Mouse (Mus musculus) neural tube, embryonic 13.5 days (tissue): ENCODE results near the gene Lix1l. TPM values are rescaled to one million over a fixed set of nuclear protein-coding genes. Genes with fewer than 3 reads are reported as not detected.

ENCODE experiments used
- ATAC-seq: fragments of 200-750 bp; cut with Nextera tagmentation; 2 replicates; pipeline ENCODE4 v1.8.0; 2017; ENCODE audit warnings: low read depth, mild to moderate bottlenecking, moderate TSS enrichment, moderate library complexity
- H3K27ac ChIP-seq: fragments of 300-500 bp; sonication (generic); replicated peaks from 2 replicates; pipeline ENCODE4 v1.5.1; 2015; ENCODE audit warnings: moderate library complexity, mild to moderate bottlenecking, inconsistent platforms
- H3K27me3 ChIP-seq: fragments of 300-500 bp; sonication (generic); 2 replicates; pipeline ENCODE4 v1.6.1; 2015; ENCODE audit warnings: mild to moderate bottlenecking, inconsistent platforms
- H3K36me3 ChIP-seq: fragments of 300-500 bp; sonication (generic); 2 replicates; pipeline ENCODE4 v1.6.1; 2015; ENCODE audit warnings: mild to moderate bottlenecking, inconsistent platforms
- H3K4me1 ChIP-seq: fragments of 300-500 bp; sonication (generic); replicated peaks from 2 replicates; pipeline ENCODE4 v1.6.1; 2015; ENCODE audit warnings: inconsistent platforms
- H3K4me2 ChIP-seq: fragments of 300-500 bp; sonication (generic); 2 replicates; pipeline ENCODE4 v1.6.1; 2015; ENCODE audit warnings: inconsistent platforms, mild to moderate bottlenecking, moderate library complexity
- H3K4me3 ChIP-seq: fragments of 300-500 bp; sonication (generic); 2 replicates; pipeline ENCODE4 v1.5.1; 2015; ENCODE audit warnings: mild to moderate bottlenecking, inconsistent platforms
- H3K9ac ChIP-seq: fragments of 300-500 bp; sonication (generic); 2 replicates; pipeline ENCODE4 v1.6.1; 2015; ENCODE audit warnings: moderate library complexity, mild to moderate bottlenecking, inconsistent platforms
- H3K9me3 ChIP-seq: fragments of 300-500 bp; sonication (generic); 2 replicates; pipeline ENCODE4 v1.6.1; 2016; ENCODE audit warnings: inconsistent platforms
- whole genome bisulfite sequencing: fragments of 180-500 bp; shearing (Covaris S2); methylation state at CpG from one replicate; pipeline ENCODE4 v1.1.7; 2015; 5-methylcytosine and 5-hydroxymethylcytosine counted together
- polyA plus RNA-seq: library from polyadenylated mRNA; unstranded; fragments of >200 nt; fragmentation: Nextera tagmentation; extraction: Ambion mirVana; gene quantifications from 2 replicates; pipeline ENCODE4 v1.2.1, GENCODE M21; 2015

Gene Lix1l
- polyA plus RNA-seq, 1 experiment from 2014 or later, result 7.6 TPM

DNA sequence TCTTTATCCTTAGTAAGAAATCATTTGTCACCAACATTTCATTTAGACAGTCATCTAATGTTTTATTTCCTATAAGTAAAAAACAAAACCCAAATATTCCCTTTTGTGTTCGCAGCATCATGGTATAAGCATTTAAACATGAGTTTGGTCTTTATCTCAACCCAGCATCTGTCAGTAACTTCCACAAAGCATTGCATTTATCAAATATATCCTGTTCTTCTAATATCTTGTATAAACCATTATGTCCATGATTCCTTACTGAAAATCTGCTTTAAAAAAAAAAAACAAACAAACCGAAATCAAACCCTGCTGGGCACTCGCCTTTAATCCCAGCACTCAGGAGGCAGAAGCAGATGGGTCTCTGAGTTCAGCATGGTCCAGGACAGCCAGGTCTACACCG is 5.7 kb downstream of the Lix1l start:
- Histone ChIP-seq H3K9me3 (no peaks in the 10 kb centered on the region), H3K4me2 (no peak overlapping the region), H3K27ac (no peak overlapping the region), H3K4me1 (peaks cover 48% of the 10 kb centered on the region), H3K9ac (no peak overlapping the region), H3K36me3 (peaks cover 9% of the 10 kb centered on the region), H3K27me3 (no peaks in the 10 kb centered on the region), H3K4me3 (no peak overlapping the region)
- 89% methylated on average over 4 of the region's 4 CpGs for WGBS
- no peak for ATAC-seq

DNA sequence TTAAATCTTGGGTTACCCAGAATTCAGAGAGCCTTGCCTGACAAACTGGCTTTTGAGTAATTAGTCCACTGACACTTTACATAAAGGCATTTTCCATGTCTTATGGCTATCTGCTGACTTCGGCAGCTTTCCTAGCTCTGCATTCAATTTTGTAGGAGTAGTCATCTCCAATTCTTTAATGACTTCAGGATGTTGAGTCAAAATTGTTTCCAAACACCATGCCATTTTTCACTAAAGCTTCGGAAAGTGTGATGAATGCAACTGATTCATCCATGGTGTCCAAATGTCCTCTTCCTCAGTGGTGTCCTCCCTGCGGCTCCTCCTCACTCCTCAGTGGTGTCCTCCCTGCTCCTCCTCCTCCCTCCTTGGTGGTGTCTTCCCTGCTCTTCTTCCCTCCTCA is 17.0 kb downstream of the Lix1l start:
- no peaks in the 10 kb centered on the region for H3K27me3 ChIP-seq
- no peak overlapping the region for H3K4me3 ChIP-seq
- peaks cover 77% of the 10 kb centered on the region for H3K36me3 ChIP-seq
- no peaks in the 10 kb centered on the region for H3K4me1 ChIP-seq
- no peak overlapping the region for H3K9ac ChIP-seq
- ATAC-seq, result no peak
- 95% methylated on average over 3 of the region's 3 CpGs for WGBS
- no peaks in the 10 kb centered on the region for H3K9me3 ChIP-seq
- H3K4me2 ChIP-seq, result no peak overlapping the region
- H3K27ac ChIP-seq, result no peak overlapping the region

DNA sequence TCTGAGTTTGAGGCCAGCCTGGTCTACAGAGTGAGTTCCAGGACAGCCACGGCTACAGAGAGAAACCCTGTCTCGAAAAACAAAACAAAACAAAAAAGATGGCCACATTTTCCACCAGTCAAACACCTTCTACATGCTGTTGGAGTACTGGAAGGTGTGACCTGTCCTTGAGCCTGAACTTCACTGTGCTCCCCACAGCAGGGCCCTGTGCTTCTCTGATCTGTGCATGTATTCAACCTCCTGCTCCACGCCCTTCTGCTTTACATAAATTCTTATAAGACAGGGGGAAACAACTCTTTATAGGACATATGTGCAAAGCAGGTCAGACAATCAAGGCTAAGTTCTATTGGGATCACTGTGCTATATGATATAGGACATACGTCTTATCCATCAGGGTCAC is 22.3 kb downstream of the Lix1l start:
- peaks cover 79% of the 10 kb centered on the region for H3K36me3 ChIP-seq
- ATAC-seq, result no peak
- H3K27me3 ChIP-seq, result no peaks in the 10 kb centered on the region
- H3K4me3 ChIP-seq, result no peak overlapping the region
- no peaks in the 10 kb centered on the region for H3K9me3 ChIP-seq
- no peak overlapping the region for H3K9ac ChIP-seq
- no peak overlapping the region for H3K4me2 ChIP-seq
- H3K27ac ChIP-seq, result no peak overlapping the region
- no peaks in the 10 kb centered on the region for H3K4me1 ChIP-seq
- WGBS, result 91% methylated on average over 4 of the region's 4 CpGs

DNA sequence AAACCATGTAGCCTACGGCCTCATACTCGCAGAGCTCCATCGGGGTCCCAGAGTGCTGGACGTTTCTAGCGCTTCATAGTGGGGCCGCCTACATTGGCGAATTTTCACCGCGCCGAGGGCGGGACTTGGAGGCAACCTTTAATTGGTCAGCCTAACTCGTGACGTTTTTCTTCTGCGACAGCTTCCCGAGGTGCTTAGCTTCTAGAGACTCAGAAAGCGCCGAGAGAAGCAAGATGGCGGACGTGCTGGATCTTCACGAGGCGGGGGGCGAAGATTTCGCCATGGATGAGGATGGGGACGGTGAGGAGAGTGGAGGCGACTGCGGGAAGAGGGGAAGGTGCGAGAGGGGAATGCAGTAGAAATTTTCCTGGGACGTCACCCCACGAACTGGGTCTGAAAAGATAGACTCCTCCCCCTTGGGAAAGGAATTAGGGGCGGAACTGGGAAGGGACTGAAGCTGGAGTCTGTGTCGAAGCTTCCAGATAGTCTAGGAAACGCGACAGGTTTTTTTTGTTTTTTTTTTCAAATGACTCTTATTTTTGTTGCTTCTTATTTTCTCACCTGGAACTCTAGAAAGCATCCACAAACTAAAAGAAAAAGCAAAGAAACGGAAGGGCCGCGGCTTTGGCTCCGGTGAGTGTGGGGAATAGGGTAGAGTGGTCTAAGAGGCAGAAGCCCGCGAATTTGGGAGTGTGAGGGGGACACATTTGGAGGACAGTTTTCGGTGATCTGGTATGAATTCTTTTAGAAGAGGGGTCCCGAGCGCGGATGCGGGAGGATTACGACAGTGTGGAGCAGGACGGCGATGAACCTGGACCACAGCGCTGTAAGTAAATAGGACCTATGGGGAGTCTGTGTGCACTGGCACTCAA is 29.0 kb downstream of the Lix1l start, which contains the start of gene Rbm8a:
Gene Rbm8a, plus strand, starts transcription at position 205 of the 872 bp plus-strand sequence.
- peak within 1 kb of the TSS; percentile 81 for H3K9ac ChIP-seq
- peak; percentile 91 for ATAC-seq
- peaks cover 47% of the 10 kb centered on the region for H3K36me3 ChIP-seq
- no peaks in the 10 kb centered on the region for H3K9me3 ChIP-seq
- H3K4me2 ChIP-seq, result peak within 1 kb of the TSS; percentile 87
- H3K4me1 ChIP-seq, result peaks cover 28% of the 10 kb centered on the region
- no peaks in the 10 kb centered on the region for H3K27me3 ChIP-seq
- WGBS, result 1% methylated on average over 48 of the region's 48 CpGs
- H3K27ac ChIP-seq, result peak within 1 kb of the TSS; percentile 67
- H3K4me3 ChIP-seq, result peak within 1 kb of the TSS; percentile 70

DNA sequence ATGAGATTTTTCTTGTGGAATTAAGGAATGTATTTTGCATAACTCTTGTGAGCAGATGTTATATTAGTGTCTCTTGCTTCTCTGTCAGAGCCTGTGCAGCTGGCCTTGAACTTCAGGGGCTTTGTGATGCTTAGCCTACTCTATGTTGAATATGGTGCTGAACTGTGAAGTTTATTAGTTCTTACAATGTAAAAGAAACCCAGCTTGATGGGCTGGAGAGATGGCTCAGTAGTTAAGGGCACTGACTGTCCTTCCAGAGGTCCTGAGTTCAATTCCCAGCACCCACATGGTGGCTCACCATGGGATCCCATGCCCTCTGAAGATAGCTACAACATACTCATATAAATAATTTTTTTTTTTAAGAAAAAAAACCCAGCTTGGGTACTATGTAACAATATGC is 31.1 kb downstream of the Lix1l start:
- Histone ChIP-seq H3K4me3 (no peak overlapping the region), H3K36me3 (peaks cover 32% of the 10 kb centered on the region), H3K4me2 (no peak overlapping the region), H3K9me3 (no peaks in the 10 kb centered on the region), H3K27me3 (no peaks in the 10 kb centered on the region), H3K9ac (no peak overlapping the region), H3K27ac (no peak overlapping the region), H3K4me1 (peaks cover 44% of the 10 kb centered on the region)
- no peak for ATAC-seq

DNA sequence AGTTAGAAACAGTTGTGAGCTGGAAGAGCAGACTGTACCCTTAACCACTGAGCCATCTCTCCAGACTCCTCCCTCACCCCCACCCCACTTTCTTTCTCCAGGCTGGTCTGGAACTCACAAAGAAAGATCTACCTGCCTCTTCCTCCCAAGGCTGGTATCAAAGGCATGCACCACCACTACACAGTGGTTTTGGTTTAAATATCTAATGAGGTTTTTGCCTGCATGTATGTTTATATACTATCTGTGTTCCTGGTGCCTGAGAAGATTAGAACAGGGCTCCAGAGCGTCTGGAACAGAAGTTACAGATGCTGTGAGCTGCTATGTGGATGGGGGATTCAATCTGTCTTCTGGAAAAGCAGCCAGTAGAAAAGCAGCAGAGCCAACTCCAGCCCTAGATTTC is 33.1 kb downstream of the Lix1l start:
- Histone ChIP-seq H3K4me1 (peaks cover 45% of the 10 kb centered on the region), H3K4me3 (no peak overlapping the region), H3K9me3 (no peaks in the 10 kb centered on the region), H3K27ac (no peak overlapping the region), H3K36me3 (peaks cover 46% of the 10 kb centered on the region), H3K9ac (no peak overlapping the region), H3K27me3 (no peaks in the 10 kb centered on the region), H3K4me2 (no peak overlapping the region)
- WGBS, result 78% methylated on average over 1 of the region's 1 CpGs
- ATAC-seq, result no peak

DNA sequence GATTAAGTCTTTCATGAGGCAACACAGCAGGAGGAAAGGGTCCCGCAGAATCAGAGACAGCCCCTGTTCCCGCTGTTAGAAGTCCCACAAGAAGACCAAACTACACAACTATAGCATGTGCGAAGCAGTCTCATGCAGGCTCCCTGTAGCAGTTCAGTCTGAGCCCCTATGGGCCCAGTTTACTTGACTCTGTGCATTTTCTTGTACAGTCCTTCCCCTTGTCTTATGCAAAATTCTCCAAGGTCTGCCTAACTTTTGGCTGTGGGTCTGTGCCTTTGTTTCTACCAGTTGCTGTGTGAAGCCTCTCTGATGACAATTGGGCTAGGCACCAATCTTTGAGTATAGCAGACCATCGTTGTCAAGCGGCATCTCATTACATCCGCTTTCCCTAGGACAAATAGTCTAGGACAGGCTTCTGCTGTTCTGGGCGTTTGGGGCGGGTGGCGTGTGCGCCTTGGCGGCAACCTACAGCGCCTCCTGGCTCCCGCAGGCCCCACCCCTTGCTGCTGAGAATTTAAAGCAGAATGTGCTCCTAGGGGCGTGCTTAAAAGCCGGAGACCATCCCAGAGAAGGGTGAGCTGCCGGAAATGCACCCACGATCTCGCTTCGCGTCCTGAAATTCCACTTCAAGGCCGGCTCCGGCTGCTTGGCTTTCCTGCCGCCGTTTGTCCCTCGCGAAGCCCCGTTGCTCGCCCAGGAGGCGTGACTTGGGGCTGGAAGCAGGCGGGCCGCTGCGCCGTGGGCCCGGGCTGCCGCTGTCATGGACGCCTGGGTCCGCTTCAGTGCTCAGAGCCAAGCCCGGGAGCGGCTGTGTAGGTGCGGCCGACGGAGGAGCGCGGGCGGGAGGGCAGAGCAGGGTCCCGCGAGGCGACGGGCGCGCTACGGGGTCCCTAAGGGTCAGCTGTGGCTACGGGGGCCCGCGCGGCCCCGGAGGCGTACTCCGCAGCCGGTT is 34.3 kb downstream of the Lix1l start, which contains the start of the genes Pex11b and Gm42957:
Gene Pex11b, plus strand, starts transcription at position 449 of the 952 bp plus-strand sequence.
Gene Gm42957, plus strand, starts transcription at position 547 of the 952 bp plus-strand sequence.
- peaks cover 41% of the 10 kb centered on the region for H3K4me1 ChIP-seq
- H3K27me3 ChIP-seq, result no peaks in the 10 kb centered on the region
- peak within 1 kb of the TSS; percentile 77 for H3K4me3 ChIP-seq
- no peaks in the 10 kb centered on the region for H3K9me3 ChIP-seq
- H3K9ac ChIP-seq, result peak within 1 kb of the TSS; percentile 95
- H3K36me3 ChIP-seq, result peaks cover 57% of the 10 kb centered on the region
- H3K27ac ChIP-seq, result peak within 1 kb of the TSS; percentile 86
- peak; percentile 83 for ATAC-seq
- peak within 1 kb of the TSS; percentile 91 for H3K4me2 ChIP-seq
- 2% methylated on average over 60 of the region's 60 CpGs for WGBS

DNA sequence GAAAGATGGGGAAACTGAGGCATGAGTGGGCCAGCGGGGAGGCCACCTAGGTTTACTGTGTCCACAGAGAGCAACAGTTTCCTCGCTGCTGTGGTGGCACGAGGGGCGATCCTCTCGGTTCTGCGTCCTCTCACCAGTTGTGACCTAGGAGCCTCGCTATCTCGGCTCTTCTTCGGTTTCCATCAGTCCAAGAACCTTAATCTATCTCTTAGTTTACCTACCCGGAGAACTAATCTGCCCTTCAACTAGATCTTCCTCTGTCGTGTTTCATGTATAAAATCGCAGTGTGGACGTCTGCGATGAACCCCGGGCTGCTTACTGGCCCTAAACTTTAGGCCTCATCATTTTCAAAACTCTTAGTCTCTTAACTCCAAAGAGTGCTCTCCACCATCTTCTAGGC is 35.0 kb downstream of the Lix1l start:
- no peak for ATAC-seq
- peak overlapping the region; percentile 86 for H3K27ac ChIP-seq
- H3K4me2 ChIP-seq, result peak overlapping the region; percentile 91
- 12% methylated on average over 15 of the region's 15 CpGs for WGBS
- H3K9ac ChIP-seq, result peak overlapping the region; percentile 95
- peaks cover 61% of the 10 kb centered on the region for H3K36me3 ChIP-seq
- H3K4me1 ChIP-seq, result peaks cover 34% of the 10 kb centered on the region
- no peaks in the 10 kb centered on the region for H3K9me3 ChIP-seq
- peak overlapping the region; percentile 77 for H3K4me3 ChIP-seq
- no peaks in the 10 kb centered on the region for H3K27me3 ChIP-seq

DNA sequence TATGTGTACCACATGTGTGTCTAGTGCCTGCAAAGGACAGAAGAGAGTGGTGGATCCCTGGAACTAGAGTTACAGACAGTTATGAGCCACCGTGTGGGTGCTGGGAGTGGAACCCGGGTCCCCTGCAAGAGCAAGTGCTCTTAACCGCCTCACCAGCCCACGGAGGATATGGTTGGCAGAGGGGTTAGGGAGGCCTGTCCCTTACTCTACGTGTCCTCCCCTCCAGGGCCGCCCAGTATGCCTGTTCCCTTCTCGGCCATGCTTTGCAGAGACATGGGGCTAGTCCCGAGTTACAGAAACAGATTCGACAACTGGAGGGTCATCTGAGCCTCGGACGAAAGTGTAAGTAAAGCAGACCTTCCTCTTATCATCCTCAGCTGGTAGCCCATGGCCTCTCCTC is 35.5 kb downstream of the Lix1l start:
- peaks cover 61% of the 10 kb centered on the region for H3K36me3 ChIP-seq
- H3K27me3 ChIP-seq, result no peaks in the 10 kb centered on the region
- H3K4me3 ChIP-seq, result peak overlapping the region; percentile 77
- ATAC-seq, result no peak
- peaks cover 28% of the 10 kb centered on the region for H3K4me1 ChIP-seq
- H3K9me3 ChIP-seq, result no peaks in the 10 kb centered on the region
- H3K9ac ChIP-seq, result peak overlapping the region; percentile 95
- H3K4me2 ChIP-seq, result peak overlapping the region; percentile 91
- H3K27ac ChIP-seq, result no peak overlapping the region
- WGBS, result 74% methylated on average over 11 of the region's 11 CpGs

DNA sequence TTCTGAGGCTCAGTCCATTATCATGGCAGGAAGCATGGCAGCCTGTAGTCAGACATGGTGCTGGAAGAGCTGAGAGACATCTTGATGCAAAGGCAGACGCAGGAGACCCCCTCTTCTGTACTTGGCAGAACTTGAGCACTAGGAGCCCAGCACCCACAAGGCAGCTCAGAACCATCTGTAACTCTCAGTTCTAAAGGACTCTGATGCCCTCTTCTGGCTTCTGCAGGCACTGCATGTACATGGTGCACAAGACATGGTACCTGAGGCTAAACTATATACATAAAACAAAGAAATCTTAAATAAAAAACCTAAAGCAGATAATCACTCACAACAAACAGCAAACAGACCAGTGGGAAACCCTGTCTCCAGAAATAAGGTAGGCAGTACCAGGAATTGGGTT is 38.3 kb downstream of the Lix1l start:
- no peak for ATAC-seq
- Histone ChIP-seq H3K4me3 (no peak overlapping the region), H3K27ac (no peak overlapping the region), H3K27me3 (no peaks in the 10 kb centered on the region), H3K4me2 (no peak overlapping the region), H3K4me1 (peaks cover 26% of the 10 kb centered on the region), H3K9me3 (no peaks in the 10 kb centered on the region), H3K36me3 (peaks cover 58% of the 10 kb centered on the region), H3K9ac (no peak overlapping the region)
- 77% methylated on average over 1 of the region's 1 CpGs for WGBS

DNA sequence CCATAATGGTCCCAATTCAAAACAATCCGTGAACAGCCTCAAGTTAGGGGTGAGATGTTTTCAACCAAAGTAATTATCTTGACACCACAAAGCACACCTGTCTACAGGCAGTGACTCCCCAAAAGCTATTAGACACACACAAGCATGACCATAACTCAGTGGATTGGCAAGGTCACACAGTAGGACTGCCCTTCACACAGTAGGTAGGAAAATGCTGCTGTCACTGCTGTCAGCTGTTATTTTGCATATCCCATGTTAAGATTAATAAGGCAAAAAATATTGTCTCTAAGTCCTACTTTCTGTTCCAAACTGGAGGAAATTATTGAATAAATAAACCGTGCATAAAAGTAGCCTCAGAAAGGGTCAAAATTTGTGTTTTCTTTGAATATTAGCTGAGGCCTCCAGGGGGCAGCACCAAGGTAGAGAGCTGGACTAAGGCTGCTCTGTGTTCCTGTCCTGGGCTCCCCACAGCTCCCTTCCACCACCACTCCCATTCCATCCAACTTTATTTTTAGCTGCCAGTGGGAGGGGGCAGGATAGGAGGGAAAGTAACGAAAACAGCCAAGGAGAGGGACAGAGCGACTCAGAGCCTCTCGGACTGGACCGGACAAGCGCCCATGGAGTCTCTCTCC is 44.2 kb downstream of the Lix1l start, which contains the start of gene Itga10:
Gene Itga10, plus strand, starts transcription at position 567 of the 632 bp plus-strand sequence.
- no peak within 1 kb of the TSS for H3K4me2 ChIP-seq

More for the DNA sequence above, 44.2 kb downstream of the Lix1l start, which contains the start of gene Itga10:
- peaks cover 34% of the 10 kb centered on the region for H3K36me3 ChIP-seq
- ATAC-seq, result no peak
- no peak within 1 kb of the TSS for H3K9ac ChIP-seq
- WGBS, result 72% methylated on average over 7 of the region's 7 CpGs
- H3K9me3 ChIP-seq, result no peaks in the 10 kb centered on the region
- no peaks in the 10 kb centered on the region for H3K27me3 ChIP-seq
- H3K4me3 ChIP-seq, result no peak within 1 kb of the TSS
- H3K27ac ChIP-seq, result no peak within 1 kb of the TSS
- H3K4me1 ChIP-seq, result no peaks in the 10 kb centered on the region
